Mouse (Mus musculus) liver, adult 2 months (tissue): ENCODE results near the gene Pheta2.

Experiments
- CTCF ChIP-seq: fragments of 200-500 bp; IDR thresholded peaks from 2 replicates; pipeline ENCODE4 v1.5.1; 2011; ENCODE audit warnings: low read depth, low read length, control low read depth
- POLR2A ChIP-seq: fragments of 200-500 bp; IDR thresholded peaks from 2 replicates; pipeline ENCODE4 v1.6.1; 2011; ENCODE audit warnings: low read length, control low read depth; ENCODE audit not compliant: insufficient read depth; ENCODE audit errors: extremely low read depth

DNA sequence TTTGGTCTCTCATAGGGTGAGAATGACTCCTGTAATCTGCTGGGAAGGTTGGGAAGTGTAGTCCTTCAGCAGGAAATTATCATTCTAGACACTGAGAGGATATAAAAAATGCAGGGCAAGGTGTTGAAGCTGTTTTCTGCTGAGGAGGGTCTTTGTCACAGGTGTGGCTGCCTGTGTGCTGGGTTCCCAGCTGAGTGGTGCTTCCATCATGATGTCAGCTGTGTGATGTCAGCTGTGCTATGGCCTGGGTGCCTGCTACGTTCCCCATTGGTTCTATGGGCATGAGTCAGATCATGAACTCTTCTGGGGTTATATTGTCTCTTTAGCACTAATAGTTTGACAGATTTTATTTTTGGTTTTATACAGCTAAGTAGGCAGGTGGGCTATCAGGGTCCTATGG is 30.1 kb downstream of the Pheta2 start:
- TF ChIP-seq CTCF (no peak), POLR2A (no peak)
